Mouse (Mus musculus) testis, adult 2 months (tissue): ENCODE measurements around the gene Vav2.

Experiments
- CTCF ChIP-seq: fragments of 200-500 bp; IDR thresholded peaks from 2 replicates; pipeline ENCODE4 v1.5.1; 2012; ENCODE audit warnings: low read depth, mild to moderate bottlenecking, inconsistent platforms, low read length, moderate library complexity; ENCODE audit not compliant: control insufficient read depth, insufficient read depth, insufficient replicate concordance
- POLR2A ChIP-seq: fragments of 200-500 bp; IDR thresholded peaks from 2 replicates; pipeline ENCODE4 v1.6.1; 2012; ENCODE audit warnings: low read depth, mild to moderate bottlenecking, inconsistent platforms, low read length, moderate library complexity; ENCODE audit not compliant: control insufficient read depth

- TF ChIP-seq POLR2A: no peak
- no peak for TF ChIP-seq CTCF
Observed at GRCm38 (mm10) chr2:27437876-27438275, 11.0 kb upstream of the Vav2 start.
